Mouse (Mus musculus): Measurements from ENCODE around the gene Fdx1.

Fdx1 gene

GRCm38 (mm10) chr9:51961190-51961909 lies 2.0 kb downstream of the Fdx1 start:
- no peak for DNase-seq

- DNase-seq, result no peak
Observed at GRCm38 (mm10) chr9:51960331-51960730, 3.0 kb downstream of the Fdx1 start.

GRCm38 (mm10) chr9:51958981-51959380 lies 4.4 kb downstream of the Fdx1 start:
- no peak for DNase-seq

GRCm38 (mm10) chr9:51957025-51957424 lies 6.3 kb downstream of the Fdx1 start:
- no peak for DNase-seq

GRCm38 (mm10) chr9:51956484-51956883 lies 6.9 kb downstream of the Fdx1 start:
- DNase-seq, result no peak

GRCm38 (mm10) chr9:51951337-51951736 lies 12.0 kb downstream of the Fdx1 start:
- DNase-seq, result peak in 1 of 2 experiments; percentile 22

GRCm38 (mm10) chr9:51950667-51951066 lies 12.7 kb downstream of the Fdx1 start:
- DNase-seq, result no peak

GRCm38 (mm10) chr9:51950225-51950624 lies 13.1 kb downstream of the Fdx1 start:
- DNase-seq, result no peak

- DNase-seq, result no peak
Observed at GRCm38 (mm10) chr9:51943934-51944333, 19.4 kb downstream of the Fdx1 start.

GRCm38 (mm10) chr9:51934641-51935040 lies 28.7 kb downstream of the Fdx1 start:
- DNase-seq, result no peak

- DNase-seq, result no peak
Observed at GRCm38 (mm10) chr9:51931997-51932396, 31.4 kb downstream of the Fdx1 start.

- no peak for DNase-seq
Observed at GRCm38 (mm10) chr9:51931054-51931690, 32.2 kb downstream of the Fdx1 start.

- DNase-seq, result no peak
Observed at GRCm38 (mm10) chr9:51929972-51930371, 33.4 kb downstream of the Fdx1 start.

- DNase-seq, result no peak
Observed at GRCm38 (mm10) chr9:51928659-51929058, 34.7 kb downstream of the Fdx1 start.

GRCm38 (mm10) chr9:51928116-51928515 lies 35.2 kb downstream of the Fdx1 start:
- DNase-seq, result peak; percentile 9 to 15

- DNase-seq, result no peak
Observed at GRCm38 (mm10) chr9:51927680-51928079, 35.7 kb downstream of the Fdx1 start.

GRCm38 (mm10) chr9:51926629-51927028 lies 36.7 kb downstream of the Fdx1 start:
- DNase-seq, result no peak

- DNase-seq, result no peak
Observed at GRCm38 (mm10) chr9:51924551-51925081, 38.7 kb downstream of the Fdx1 start.

- DNase-seq, result no peak
Observed at GRCm38 (mm10) chr9:51922756-51923155, 40.6 kb downstream of the Fdx1 start.

GRCm38 (mm10) chr9:51915580-51915979 lies 47.8 kb downstream of the Fdx1 start:
- no peak for DNase-seq

GRCm38 (mm10) chr9:51914481-51915120 lies 48.8 kb downstream of the Fdx1 start:
- peak in 1 of 2 experiments; percentile 10 for DNase-seq

- peak; percentile 80 to 82 for DNase-seq
Observed at GRCm38 (mm10) chr9:51908838-51909237, 54.5 kb downstream of the Fdx1 start.

GRCm38 (mm10) chr9:51908255-51908654 lies 55.1 kb downstream of the Fdx1 start:
- DNase-seq, result no peak

GRCm38 (mm10) chr9:51906938-51907337 lies 56.4 kb downstream of the Fdx1 start:
- DNase-seq, result no peak
